Mouse (Mus musculus): ENCODE data around the gene Vps4b. TPM values are rescaled to one million over a fixed set of nuclear protein-coding genes. Genes with fewer than 3 reads are reported as not detected.

The Vps4b gene
- 10 to 100 TPM; 58.9 to 67.8 (median 59.9) TPM for polyA plus RNA-seq (2017; shearing (Covaris generic))

- peak; percentile 99 for ATAC-seq
These were observed at the start of gene Vps4b for GRCm38 (mm10) chr1:106796542-106796924. TSS of gene Vps4b (minus strand) at chr1:106796728.

- ATAC-seq: no peak
These were observed 32.3 kb upstream of the Vps4b start for GRCm38 (mm10) chr1:106828784-106829183.

GRCm38 (mm10) chr1:106822297-106822696 lies 25.8 kb upstream of the Vps4b start:
- ATAC-seq: no peak

- ATAC-seq: peak; percentile 85
These were observed 21.8 kb upstream of the Vps4b start for GRCm38 (mm10) chr1:106818323-106818722.

- ATAC-seq: no peak
These were observed 20.2 kb upstream of the Vps4b start for GRCm38 (mm10) chr1:106816766-106817165.

GRCm38 (mm10) chr1:106815265-106815664 lies 18.7 kb upstream of the Vps4b start:
- no peak for ATAC-seq

- ATAC-seq: no peak
These were observed 18.3 kb upstream of the Vps4b start for GRCm38 (mm10) chr1:106814864-106815263.

GRCm38 (mm10) chr1:106799931-106800330 lies 3.4 kb upstream of the Vps4b start:
- ATAC-seq: no peak

- ATAC-seq: no peak
These were observed 2.9 kb upstream of the Vps4b start for GRCm38 (mm10) chr1:106799406-106799805.

- no peak for ATAC-seq
These were observed 655 bp upstream of the Vps4b start for GRCm38 (mm10) chr1:106796987-106797779.

- ATAC-seq: peak; percentile 58
These were observed 640 bp downstream of the Vps4b start for GRCm38 (mm10) chr1:106795634-106796541.

- ATAC-seq: no peak
These were observed 21.6 kb downstream of the Vps4b start for GRCm38 (mm10) chr1:106774896-106775295.

- no peak for ATAC-seq
These were observed 22.4 kb downstream of the Vps4b start for GRCm38 (mm10) chr1:106774092-106774491.

- no peak for ATAC-seq
These were observed 27.8 kb downstream of the Vps4b start for GRCm38 (mm10) chr1:106768773-106769172.

GRCm38 (mm10) chr1:106765771-106766170 lies 30.8 kb downstream of the Vps4b start:
- ATAC-seq: no peak

GRCm38 (mm10) chr1:106764846-106765245 lies 31.7 kb downstream of the Vps4b start:
- no peak for ATAC-seq

- no peak for ATAC-seq
These were observed 32.2 kb downstream of the Vps4b start for GRCm38 (mm10) chr1:106764281-106764680.

- no peak for ATAC-seq
These were observed 35.8 kb downstream of the Vps4b start for GRCm38 (mm10) chr1:106760750-106761149.

GRCm38 (mm10) chr1:106759572-106760435 lies 36.7 kb downstream of the Vps4b start, which contains the start of gene Kdsr:
TSS of gene Kdsr (minus strand) at chr1:106759727.
- peak; percentile 92 for ATAC-seq

GRCm38 (mm10) chr1:106758734-106759571 lies 37.6 kb downstream of the Vps4b start:
- peak; percentile 41 for ATAC-seq

- ATAC-seq: no peak
These were observed 39.9 kb downstream of the Vps4b start for GRCm38 (mm10) chr1:106756633-106757032.
